Comparison of ENCODE assay signal across 9 mouse cellular contexts in genomic region chr2:155513543-155513942, GRCm38 (mm10). TPM values are rescaled to one million over a fixed set of nuclear protein-coding genes. Genes with fewer than 3 reads are reported as not detected.
DNase-seq lines count a peak whose midpoint lies in the region; ATAC-seq and TF ChIP-seq lines count a peak whose summit lies in the region.
"Had no signal": no experiment of that assay in that cellular context is flagged by ENCODE, and none has a peak within 500 bp of the region (broad histone marks: within the 10 kb centered on the region; RNA-seq: fewer than 3 reads in every experiment).

No protein-coding gene starts in this region.

- peak overlapping the region; percentile 71 for H3K4me3 ChIP-seq in left cerebral cortex, adult 2 months
- no peak overlapping the region for H3K4me3 ChIP-seq in embryonic facial prominence, embryonic 15.5 days (replicated peaks)
- peak overlapping the region; percentile 84 for H3K4me3 ChIP-seq in neural tube, embryonic 15.5 days (replicated peaks)

- no peak overlapping the region for H3K9ac ChIP-seq in embryonic facial prominence, embryonic 15.5 days
- peak overlapping the region; percentile 95 for H3K9ac ChIP-seq in neural tube, embryonic 15.5 days (replicated peaks)

- H3K27ac ChIP-seq in left cerebral cortex, adult 2 months = peak overlapping the region; percentile 96
- no peak overlapping the region for H3K27ac ChIP-seq in embryonic facial prominence, embryonic 15.5 days (replicated peaks)
- peak overlapping the region; percentile 85 for H3K27ac ChIP-seq in neural tube, embryonic 15.5 days (replicated peaks)

- ATAC-seq in embryonic facial prominence, embryonic 15.5 days (ENCODE audit: insufficient number of reproducible peaks, low FRiP score, low TSS enrichment, low read depth) = no peak
- no peak for ATAC-seq in neural tube, embryonic 15.5 days (ENCODE audit: low FRiP score)

- peaks cover 3% of the 10 kb centered on the region; the same call in 1 of the 2 replicates for H3K27me3 ChIP-seq in embryonic facial prominence, embryonic 15.5 days
- no peaks in the 10 kb centered on the region for H3K27me3 ChIP-seq in neural tube, embryonic 15.5 days (replicated peaks)

- no peaks in the 10 kb centered on the region for H3K9me3 ChIP-seq in embryonic facial prominence, embryonic 15.5 days (replicated peaks)
- H3K9me3 ChIP-seq in neural tube, embryonic 15.5 days (replicated peaks) = no peaks in the 10 kb centered on the region

- H3K4me1 ChIP-seq in embryonic facial prominence, embryonic 15.5 days = peaks cover 17% of the 10 kb centered on the region
- peaks cover 42% of the 10 kb centered on the region for H3K4me1 ChIP-seq in neural tube, embryonic 15.5 days

- intact Hi-C loops in left cerebral cortex, adult 2 months (cut with DNase I) = no loop called here
- intact Hi-C loops in left cerebral cortex, postnatal 4 days (cut with DNase I) = loop anchor here (10.0 kb wide), 1 partner anchor 251 kb away; no protein-coding TSS in a partner anchor

- peak in 1 of 2 experiments; percentile 46 for DNase-seq in left cerebral cortex, adult 2 months (ENCODE audit: extremely low spot score in 1 of 2, low spot score in 2 of 2)
- no peak for DNase-seq in left cerebral cortex, postnatal 4 days
- DNase-seq in induced T-regulatory cell, adult 2 months (ENCODE audit: low read depth) = peak; percentile 19
- no peak for DNase-seq in c-Kit-positive CD71-positive TER-119-positive erythroid progenitor cells, embryonic 14.5 days (ENCODE audit: low spot score)
- DNase-seq in urinary bladder, postnatal 36 days (ENCODE audit: low spot score in 2 of 2) = no peak
- no peak for DNase-seq in frontal cortex, postnatal 25 days (ENCODE audit: low spot score in 2 of 2)
- DNase-seq: kidney, adult 11 months had no signal

- H3K36me3 ChIP-seq in embryonic facial prominence, embryonic 15.5 days = no peaks in the 10 kb centered on the region
- H3K36me3 ChIP-seq in neural tube, embryonic 15.5 days = peaks cover 5% of the 10 kb centered on the region; the same call in 1 of the 2 replicates

- TF ChIP-seq CTCF in left cerebral cortex, adult 2 months (IDR thresholded peaks at IDR 0.05) = no peak

- 61% methylated on average over 5 of the region's 5 CpGs for WGBS in embryonic facial prominence, embryonic 15.5 days
- WGBS in neural tube, embryonic 15.5 days = 63% methylated on average over 5 of the region's 5 CpGs

- peak overlapping the region; percentile 80; the same call in 1 of the 2 replicates for H3K4me2 ChIP-seq in embryonic facial prominence, embryonic 15.5 days (replicated peaks)
- H3K4me2 ChIP-seq in neural tube, embryonic 15.5 days = peak overlapping the region; percentile 79

RNA-seq across cellular contexts. Expression of gene Acss2, which starts 4.2 kb away (rescaled TPM):
- total RNA-seq in left cerebral cortex, adult 2 months (2021) = 10 to 100 TPM; 56.2 to 61.6 TPM
- total RNA-seq in left cerebral cortex, postnatal 4 days (2021) = 10 to 100 TPM; 26.3 to 27.6 TPM
- polyA plus RNA-seq in embryonic facial prominence, embryonic 15.5 days (2015; fragmentation: Nextera tagmentation; extraction: Ambion mirVana) = 14.5 and 14.9 TPM in 2 replicates
- 24.0 and 29.4 TPM in 2 replicates for polyA plus RNA-seq in neural tube, embryonic 15.5 days (2015; fragmentation: Nextera tagmentation; extraction: Ambion mirVana)

RNA-seq across cellular contexts. Expression of gene Ggt7, which starts 4.5 kb away (rescaled TPM):
- total RNA-seq in left cerebral cortex, adult 2 months (2021) = 100 to 1,000 TPM; 124 to 126 TPM
- total RNA-seq in left cerebral cortex, postnatal 4 days (2021) = 10 to 100 TPM; 71.6 to 78.0 TPM
- polyA plus RNA-seq in embryonic facial prominence, embryonic 15.5 days (2015; fragmentation: Nextera tagmentation; extraction: Ambion mirVana) = 13.5 and 17.8 TPM in 2 replicates
- polyA plus RNA-seq in neural tube, embryonic 15.5 days (2015; fragmentation: Nextera tagmentation; extraction: Ambion mirVana) = 80.2 and 94.7 TPM in 2 replicates

RNA-seq across cellular contexts. Expression of gene Ncoa6, which starts 39.8 kb away (rescaled TPM):
- 10 to 100 TPM; 63.2 to 68.7 TPM for total RNA-seq in left cerebral cortex, adult 2 months (2021)
- 10 to 100 TPM; 99.3 to 99.9 TPM for total RNA-seq in left cerebral cortex, postnatal 4 days (2021)
- 16.9 and 19.9 TPM in 2 replicates for polyA plus RNA-seq in embryonic facial prominence, embryonic 15.5 days (2015; fragmentation: Nextera tagmentation; extraction: Ambion mirVana)
- polyA plus RNA-seq in neural tube, embryonic 15.5 days (2015; fragmentation: Nextera tagmentation; extraction: Ambion mirVana) = 18.8 and 18.9 TPM in 2 replicates
